Mouse (Mus musculus) MEL (cell line): ENCODE results near the gene Terf2ip. TPM values are rescaled to one million over a fixed set of nuclear protein-coding genes. Genes with fewer than 3 reads are reported as not detected.

Source experiments
- DNase-seq: peaks from one replicate; pipeline ENCODE4 v3.0.0; 2011; ENCODE audit warnings: low read depth, low spot score
- H3K27ac ChIP-seq: 2 replicates; pipeline ENCODE4 v1.5.1; 2012; ENCODE audit warnings: low read depth, mild to moderate bottlenecking, control low read depth, low read length, moderate library complexity; ENCODE audit not compliant: control insufficient read depth
- H3K27me3 ChIP-seq, 2 experiments: fragments of 150-350 bp in 1 of 2; sonication (generic) in 1 of 2; 2 replicates each; pipeline ENCODE4 v1.6.1; 2012; ENCODE audit warnings: low read length in 2 of 2, mild to moderate bottlenecking in 2 of 2, improper control_type of control experiment in 1 of 2, moderate library complexity in 1 of 2; ENCODE audit not compliant: insufficient read depth in 2 of 2, control insufficient read depth in 1 of 2
- H3K36me3 ChIP-seq, 2 experiments: 2 replicates each; pipeline ENCODE4 v1.6.1; 2012 to 2014; ENCODE audit warnings: low read length in 2 of 2, improper control_type of control experiment in 1 of 2, inconsistent platforms in 1 of 2, mild to moderate bottlenecking in 1 of 2; ENCODE audit not compliant: insufficient read depth in 2 of 2, control insufficient read depth in 1 of 2
- H3K4me1 ChIP-seq, 2 experiments: fragments of 150-350 bp in 1 of 2; sonication (generic) in 1 of 2; 2 replicates each; pipeline ENCODE4 v1.6.1; 2012; ENCODE audit warnings: low read length in 2 of 2, improper control_type of control experiment in 1 of 2, mild to moderate bottlenecking in 1 of 2; ENCODE audit not compliant: insufficient read depth in 2 of 2, control insufficient read depth in 1 of 2
- H3K4me3 ChIP-seq, 2 experiments: fragments of 150-350 bp in 1 of 2; sonication (generic) in 1 of 2; 2 replicates each; pipeline ENCODE4 v1.5.1; 2012; ENCODE audit warnings: low read depth in 2 of 2, low read length in 2 of 2, mild to moderate bottlenecking in 2 of 2, moderate library complexity in 2 of 2, control low read depth in 1 of 2, improper control_type of control experiment in 1 of 2; ENCODE audit not compliant: control insufficient read depth in 1 of 2, insufficient read depth in 1 of 2
- H3K79me2 ChIP-seq: 2 replicates; pipeline ENCODE4 v1.6.1; 2012; ENCODE audit warnings: mild to moderate bottlenecking, low read length, moderate library complexity; ENCODE audit not compliant: control insufficient read depth, poor library complexity, insufficient read depth
- H3K9ac ChIP-seq: 2 replicates; pipeline ENCODE4 v1.6.1; 2012; ENCODE audit warnings: low read depth, mild to moderate bottlenecking, control low read depth, low read length, moderate library complexity; ENCODE audit not compliant: control insufficient read depth, poor library complexity, severe bottlenecking
- H3K9me3 ChIP-seq: fragments of 150-350 bp; sonication (generic); replicated peaks from 2 replicates; pipeline ENCODE4 v1.6.1; 2012; ENCODE audit warnings: mild to moderate bottlenecking, low read length, improper control_type of control experiment, moderate library complexity; ENCODE audit not compliant: insufficient read depth
- BHLHE40 ChIP-seq: IDR thresholded peaks from 2 replicates; pipeline ENCODE4 v1.6.1; 2012; ENCODE audit warnings: low read depth, mild to moderate bottlenecking, inconsistent platforms, low read length, improper control_type of control experiment, borderline replicate concordance
- CHD1 ChIP-seq: IDR thresholded peaks from 2 replicates; pipeline ENCODE4 v1.6.1; 2012; ENCODE audit warnings: low read depth, mild to moderate bottlenecking, inconsistent platforms, low read length, improper control_type of control experiment
- CHD2 ChIP-seq: IDR thresholded peaks from 2 replicates; pipeline ENCODE4 v1.6.1; 2011; ENCODE audit warnings: low read length, improper control_type of control experiment
- CTCF ChIP-seq, 3 experiments: IDR thresholded peaks in 2 of 3; conservative IDR thresholded peaks in 1 of 3; 2 replicates each; pipeline ENCODE4 v1.5.1; 2011 to 2012; ENCODE audit warnings: low read length in 3 of 3, low read depth in 2 of 3, mild to moderate bottlenecking in 2 of 3, improper control_type of control experiment in 1 of 3, inconsistent platforms in 1 of 3, mixed read lengths in 1 of 3, moderate library complexity in 1 of 3; ENCODE audit not compliant: control insufficient read depth in 1 of 3, insufficient read depth in 1 of 3, poor library complexity in 1 of 3, severe bottlenecking in 1 of 3
- E2F4 ChIP-seq: IDR thresholded peaks from 2 replicates; pipeline ENCODE4 v1.6.1; 2011; ENCODE audit warnings: low read depth, low read length, improper control_type of control experiment, borderline replicate concordance
- ELF1 ChIP-seq: IDR thresholded peaks from 2 replicates; pipeline ENCODE4 v1.6.1; 2014; ENCODE audit warnings: low read depth, mild to moderate bottlenecking, inconsistent platforms, low read length, improper control_type of control experiment, moderate library complexity
- EP300 ChIP-seq, 2 experiments: IDR thresholded peaks; 2 replicates each; pipeline ENCODE4 v1.6.1; 2011; ENCODE audit warnings: improper control_type of control experiment in 2 of 2, low read length in 2 of 2, low read depth in 1 of 2, mild to moderate bottlenecking in 1 of 2
- ETS1 ChIP-seq: IDR thresholded peaks from 2 replicates; pipeline ENCODE4 v1.6.1; 2012; ENCODE audit warnings: low read depth, mild to moderate bottlenecking, inconsistent platforms, low read length, improper control_type of control experiment, moderate library complexity
- GABPA ChIP-seq: IDR thresholded peaks from 2 replicates; pipeline ENCODE4 v1.6.1; 2012; ENCODE audit warnings: low read depth, mild to moderate bottlenecking, inconsistent platforms, low read length, improper control_type of control experiment, moderate library complexity
- GATA1 ChIP-seq: IDR thresholded peaks from 2 replicates; pipeline ENCODE4 v1.6.1; 2011; ENCODE audit warnings: low read depth, low read length, improper control_type of control experiment
- HCFC1 ChIP-seq: IDR thresholded peaks from 2 replicates; pipeline ENCODE4 v1.6.1; 2012; ENCODE audit warnings: low read depth, mild to moderate bottlenecking, inconsistent platforms, low read length, improper control_type of control experiment, moderate library complexity
- JUND ChIP-seq: IDR thresholded peaks from 2 replicates; pipeline ENCODE4 v1.6.1; 2011; ENCODE audit warnings: low read depth, mild to moderate bottlenecking, improper control_type of control experiment, low read length
- KAT2A ChIP-seq: conservative IDR thresholded peaks from 2 replicates; pipeline ENCODE4 v1.6.1; 2012; ENCODE audit warnings: low read depth, low read length, improper control_type of control experiment, inconsistent platforms
- MAFK ChIP-seq: IDR thresholded peaks from 2 replicates; pipeline ENCODE4 v1.6.1; 2011; ENCODE audit warnings: low read depth, mild to moderate bottlenecking, low read length, improper control_type of control experiment, borderline replicate concordance
- MAX ChIP-seq: IDR thresholded peaks from 2 replicates; pipeline ENCODE4 v1.6.1; 2011; ENCODE audit warnings: low read length, improper control_type of control experiment
- MAZ ChIP-seq: IDR thresholded peaks from 2 replicates; pipeline ENCODE4 v1.6.1; 2012; ENCODE audit warnings: low read depth, mild to moderate bottlenecking, inconsistent platforms, low read length, improper control_type of control experiment
- MEF2A ChIP-seq: IDR thresholded peaks from 2 replicates; pipeline ENCODE4 v1.6.1; 2014; ENCODE audit warnings: low read depth, mild to moderate bottlenecking, inconsistent platforms, low read length, improper control_type of control experiment; ENCODE audit not compliant: poor library complexity, insufficient replicate concordance, severe bottlenecking; ENCODE audit errors: extremely low read depth
- MXI1 ChIP-seq: IDR thresholded peaks from 2 replicates; pipeline ENCODE4 v1.6.1; 2011; ENCODE audit warnings: mild to moderate bottlenecking, low read depth, low read length, improper control_type of control experiment
- MYB ChIP-seq: IDR thresholded peaks from 2 replicates; pipeline ENCODE4 v1.6.1; 2011; ENCODE audit warnings: mild to moderate bottlenecking, low read depth, low read length, improper control_type of control experiment
- MYC ChIP-seq: IDR thresholded peaks from 2 replicates; pipeline ENCODE4 v1.6.1; 2011; ENCODE audit warnings: low read depth, mild to moderate bottlenecking, low read length, improper control_type of control experiment, moderate library complexity
- NELFE ChIP-seq: IDR thresholded peaks from 2 replicates; pipeline ENCODE4 v1.6.1; 2011; ENCODE audit warnings: low read depth, low read length, improper control_type of control experiment
- NRF1 ChIP-seq: IDR thresholded peaks from 2 replicates; pipeline ENCODE4 v1.6.1; 2014; ENCODE audit warnings: low read depth, mild to moderate bottlenecking, inconsistent platforms, low read length, improper control_type of control experiment, moderate library complexity; ENCODE audit not compliant: poor library complexity, insufficient read depth, severe bottlenecking
- POLR2A ChIP-seq, 2 experiments: IDR thresholded peaks; 2 replicates each; pipeline ENCODE4 v1.6.1; 2011 to 2012; ENCODE audit warnings: low read length in 2 of 2, mild to moderate bottlenecking in 2 of 2, control low read depth in 1 of 2, improper control_type of control experiment in 1 of 2, low read depth in 1 of 2, moderate library complexity in 1 of 2; ENCODE audit not compliant: control insufficient read depth in 1 of 2, insufficient read depth in 1 of 2, poor library complexity in 1 of 2
- POLR2AphosphoS2 ChIP-seq: IDR thresholded peaks from 2 replicates; pipeline ENCODE4 v1.6.1; 2011; ENCODE audit warnings: low read length, improper control_type of control experiment
- POLR2AphosphoS5 ChIP-seq: IDR thresholded peaks from 2 replicates; pipeline ENCODE4 v1.6.1; 2012; ENCODE audit warnings: low read depth, borderline replicate concordance, mild to moderate bottlenecking, inconsistent platforms, low read length, moderate library complexity, mixed read lengths
- RAD21 ChIP-seq: IDR thresholded peaks from 2 replicates; pipeline ENCODE4 v1.6.1; 2011; ENCODE audit warnings: mild to moderate bottlenecking, low read depth, low read length, improper control_type of control experiment
- RCOR1 ChIP-seq: IDR thresholded peaks from 2 replicates; pipeline ENCODE4 v1.6.1; 2012; ENCODE audit warnings: low read depth, mild to moderate bottlenecking, inconsistent platforms, low read length, improper control_type of control experiment
- SIN3A ChIP-seq: IDR thresholded peaks from 2 replicates; pipeline ENCODE4 v1.6.1; 2012; ENCODE audit warnings: low read length, improper control_type of control experiment, inconsistent platforms
- SMC3 ChIP-seq: IDR thresholded peaks from 2 replicates; pipeline ENCODE4 v1.6.1; 2011; ENCODE audit warnings: low read depth, low read length, improper control_type of control experiment
- TBP ChIP-seq: IDR thresholded peaks from 2 replicates; pipeline ENCODE4 v1.8.0; 2011; ENCODE audit warnings: low read depth, low read length, improper control_type of control experiment
- TCF12 ChIP-seq: IDR thresholded peaks from 2 replicates; pipeline ENCODE4 v1.6.1; 2014; ENCODE audit warnings: low read depth, mild to moderate bottlenecking, inconsistent platforms, low read length, improper control_type of control experiment, moderate library complexity
- UBTF ChIP-seq: IDR thresholded peaks from 2 replicates; pipeline ENCODE4 v1.6.1; 2012; ENCODE audit warnings: low read depth, mild to moderate bottlenecking, inconsistent platforms, low read length, improper control_type of control experiment, moderate library complexity, borderline replicate concordance; ENCODE audit not compliant: insufficient read depth
- USF1 ChIP-seq: IDR thresholded peaks from 2 replicates; pipeline ENCODE4 v1.6.1; 2014; ENCODE audit warnings: low read depth, mild to moderate bottlenecking, inconsistent platforms, low read length, improper control_type of control experiment, moderate library complexity
- USF2 ChIP-seq, 2 experiments: IDR thresholded peaks; 2 replicates each; pipeline ENCODE4 v1.6.1; 2011 to 2012; ENCODE audit warnings: improper control_type of control experiment in 2 of 2, low read length in 2 of 2, borderline replicate concordance in 1 of 2, inconsistent platforms in 1 of 2, low read depth in 1 of 2, mild to moderate bottlenecking in 1 of 2; ENCODE audit not compliant: insufficient read depth in 1 of 2
- ZC3H11A ChIP-seq: IDR thresholded peaks from 2 replicates; pipeline ENCODE4 v1.6.1; 2012; ENCODE audit warnings: low read depth, mild to moderate bottlenecking, inconsistent platforms, low read length, improper control_type of control experiment
- ZKSCAN1 ChIP-seq: IDR thresholded peaks from 2 replicates; pipeline ENCODE4 v1.6.1; 2012; ENCODE audit warnings: low read depth, mild to moderate bottlenecking, inconsistent platforms, low read length, improper control_type of control experiment, moderate library complexity
- ZMIZ1 ChIP-seq: IDR thresholded peaks from 2 replicates; pipeline ENCODE4 v1.6.1; 2012; ENCODE audit warnings: low read depth, mild to moderate bottlenecking, inconsistent platforms, low read length, improper control_type of control experiment, moderate library complexity
- ZNF384 ChIP-seq: IDR thresholded peaks from 2 replicates; pipeline ENCODE4 v1.6.1; 2012; ENCODE audit warnings: low read depth, mild to moderate bottlenecking, inconsistent platforms, low read length, improper control_type of control experiment
- polyA plus RNA-seq, 2 experiments: library from polyadenylated mRNA; stranded (reverse) in 1 of 2; unstranded in 1 of 2; fragments of >175 nt in 1 of 2; fragments of >200 nt in 1 of 2; gene quantifications; 2 replicates each; pipeline versions ENCODE4 v1.2.1 to v1.2.4; 2012; ENCODE audit warnings: low replicate concordance in 2 of 2, low read depth in 1 of 2; ENCODE audit not compliant: insufficient read length in 2 of 2, insufficient read depth in 1 of 2, missing spikeins in 1 of 2
- total RNA-seq: library from RNA; depleted of rRNA; stranded (reverse); fragments of 300-350 nt; gene quantifications from 2 replicates; pipeline ENCODE4 v1.2.3, GENCODE M21; 2012

Gene Terf2ip
- total and polyA plus RNA-seq, 3 experiments, result 12.5 to 15.1 TPM; not detected in 1

DNA sequence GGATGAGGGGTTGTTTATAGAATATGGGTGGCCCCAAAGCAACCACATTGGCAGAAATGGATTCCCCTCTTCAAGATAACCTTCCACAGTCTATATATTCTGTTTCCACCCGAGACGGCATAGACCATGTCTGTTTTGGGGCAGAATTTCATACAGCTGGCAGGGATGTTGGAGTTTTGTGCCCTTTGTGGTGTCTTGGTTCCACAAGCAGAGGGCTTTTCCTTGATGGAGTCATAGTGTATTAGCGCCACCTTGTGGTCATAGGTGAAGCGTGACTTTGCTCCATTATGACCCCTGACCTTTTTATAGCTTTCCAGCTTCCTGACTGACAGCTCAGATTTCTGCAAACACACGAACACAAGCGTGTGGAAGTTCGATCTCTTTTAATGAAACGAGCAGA, 23.4 kb downstream of the Terf2ip start:
- Histone ChIP-seq H3K4me1 (peaks cover 2 to 5% of the 10 kb centered on the region in 2 experiments; a peak in 3 of 4 replicates), H3K27ac (no peak overlapping the region), H3K9ac (no peak overlapping the region)
- no peak for TF ChIP-seq JUND
- no peak for TF ChIP-seq MAX
- TF ChIP-seq GABPA, result no peak
- TF ChIP-seq TBP, result no peak
- TF ChIP-seq CHD2, result no peak
- no peak for TF ChIP-seq ZMIZ1
- TF ChIP-seq RAD21, result peak; percentile 90
- TF ChIP-seq USF1, result no peak
- TF ChIP-seq ZC3H11A, result peak; percentile 74
- TF ChIP-seq POLR2AphosphoS5, result no peak
- no peak for TF ChIP-seq POLR2A (IDR thresholded peaks at IDR 0.05; ENCODE audit: control insufficient read depth in 1 of 2, insufficient read depth in 1 of 2, low read depth in 1 of 2, low read length in 2 of 2, poor library complexity in 1 of 2)
- TF ChIP-seq USF2 (IDR thresholded peaks at IDR 0.05; ENCODE audit: borderline replicate concordance in 1 of 2, insufficient read depth in 1 of 2, low read depth in 1 of 2, low read length in 2 of 2), result no peak
- TF ChIP-seq NELFE, result no peak
- 0 out of 2 replicates have a peak, but pooled peaks have one; percentile 19 for TF ChIP-seq HCFC1
- TF ChIP-seq ZNF384, result 0 out of 2 replicates have a peak, but pooled peaks have one; percentile 16
- no peak for TF ChIP-seq MAFK
- no peak for TF ChIP-seq MYB
- TF ChIP-seq TCF12, result no peak
- TF ChIP-seq RCOR1, result 0 out of 2 replicates have a peak, but pooled peaks have one; percentile 34
- TF ChIP-seq SIN3A, result peak; percentile 48; the same call in 1 of the 2 replicates
- no peak for TF ChIP-seq ZKSCAN1
- no peak for TF ChIP-seq E2F4
- no peak for TF ChIP-seq ELF1
- TF ChIP-seq UBTF, result no peak
- 0 out of 2 replicates have a peak, but pooled peaks have one; percentile 16 for TF ChIP-seq BHLHE40
- no peak for TF ChIP-seq CHD1
- TF ChIP-seq KAT2A, result no peak
- no peak for TF ChIP-seq GATA1
- peak; percentile 73 for TF ChIP-seq SMC3
- no peak for TF ChIP-seq NRF1
- TF ChIP-seq MEF2A, result no peak
- TF ChIP-seq CTCF (IDR thresholded peaks at IDR 0.05 in 2 of 3, conservative IDR thresholded peaks at IDR 0.05 in 1 of 3; ENCODE audit: control insufficient read depth in 1 of 3, insufficient read depth in 1 of 3, low read depth in 2 of 3, low read length in 3 of 3, poor library complexity in 1 of 3, severe bottlenecking in 1 of 3), result peak; percentile 73 to 96 (median 86)
- no peak for TF ChIP-seq ETS1
- no peak for TF ChIP-seq MAZ
- no peak for TF ChIP-seq MXI1
- TF ChIP-seq POLR2AphosphoS2, result no peak
- TF ChIP-seq EP300 (IDR thresholded peaks at IDR 0.05; ENCODE audit: low read depth in 1 of 2, low read length in 2 of 2), result no peak
- 0 out of 2 replicates have a peak, but pooled peaks have one; percentile 52 for TF ChIP-seq MYC

More for the DNA sequence above, 23.4 kb downstream of the Terf2ip start:
- H3K27me3 ChIP-seq, result no peaks in the 10 kb centered on the region
- peak; percentile 83 for DNase-seq
- H3K4me3 ChIP-seq, result no peak overlapping the region
- H3K79me2 ChIP-seq, result no peaks in the 10 kb centered on the region
- H3K9me3 ChIP-seq, result no peaks in the 10 kb centered on the region
- H3K36me3 ChIP-seq, result no peaks in the 10 kb centered on the region
